Mouse (Mus musculus) hindbrain, embryonic 16.5 days (tissue): Measurements from ENCODE around the gene Pp2d1. TPM values are rescaled to one million over a fixed set of nuclear protein-coding genes. Genes with fewer than 3 reads are reported as not detected.

Source experiments
- ATAC-seq: fragments of 200-750 bp; cut with Nextera tagmentation; 2 replicates; pipeline ENCODE4 v1.8.0; 2017; ENCODE audit warnings: moderate TSS enrichment, moderate library complexity
- H3K27ac ChIP-seq: fragments of 300-500 bp; sonication (generic); 2 replicates; pipeline ENCODE4 v1.5.1; 2014; ENCODE audit warnings: low read depth, mild to moderate bottlenecking, control low read depth, low read length, moderate library complexity
- H3K27me3 ChIP-seq: fragments of 300-500 bp; sonication (generic); replicated peaks from 2 replicates; pipeline ENCODE4 v1.6.1; 2014; ENCODE audit warnings: low read length; ENCODE audit not compliant: control insufficient read depth, insufficient read depth
- H3K36me3 ChIP-seq: fragments of 300-500 bp; sonication (generic); 2 replicates; pipeline ENCODE4 v1.6.1; 2014; ENCODE audit warnings: mild to moderate bottlenecking, low read length, moderate library complexity, mixed read lengths; ENCODE audit not compliant: control insufficient read depth, insufficient read depth
- H3K4me1 ChIP-seq: fragments of 300-500 bp; sonication (generic); 2 replicates; pipeline ENCODE4 v1.6.1; 2014; ENCODE audit warnings: low read depth, low read length; ENCODE audit not compliant: control insufficient read depth, insufficient read depth
- H3K4me2 ChIP-seq: fragments of 300-500 bp; sonication (generic); 2 replicates; pipeline ENCODE4 v1.6.1; 2014; ENCODE audit warnings: mild to moderate bottlenecking, low read length, control low read depth, moderate library complexity
- H3K4me3 ChIP-seq: fragments of 300-500 bp; sonication (generic); 2 replicates; pipeline ENCODE4 v1.5.1; 2014; ENCODE audit warnings: mild to moderate bottlenecking, low read length, control low read depth, moderate library complexity
- H3K9ac ChIP-seq: fragments of 300-500 bp; sonication (generic); 2 replicates; pipeline ENCODE4 v1.6.1; 2014; ENCODE audit warnings: low read depth, mild to moderate bottlenecking, control low read depth, low read length, moderate library complexity
- H3K9me3 ChIP-seq: fragments of 300-500 bp; sonication (generic); 2 replicates; pipeline ENCODE4 v1.6.1; 2014; ENCODE audit warnings: mild to moderate bottlenecking, low read length, moderate library complexity; ENCODE audit not compliant: control insufficient read depth
- WGBS: fragments of 180-500 bp; shearing (Covaris S2); extraction: QIAGEN DNeasy Blood & Tissue Kit; methylation state at CpG from one replicate; pipeline ENCODE4 v1.1.7; 2014; 5-methylcytosine and 5-hydroxymethylcytosine counted together
- polyA plus RNA-seq: library from polyadenylated mRNA; unstranded; fragments of >200 nt; fragmentation: Nextera tagmentation; extraction: Ambion mirVana; gene quantifications from 2 replicates; pipeline ENCODE4 v1.2.1, GENCODE M21; 2015

Pp2d1 gene
- polyA plus RNA-seq, 1 experiment from 2014 or later = 0.28 TPM

GRCm38 (mm10) chr17:53554088-53554487, 14.8 kb upstream of the Pp2d1 start:
- 68% methylated on average over 4 of the region's 4 CpGs for WGBS

DNA sequence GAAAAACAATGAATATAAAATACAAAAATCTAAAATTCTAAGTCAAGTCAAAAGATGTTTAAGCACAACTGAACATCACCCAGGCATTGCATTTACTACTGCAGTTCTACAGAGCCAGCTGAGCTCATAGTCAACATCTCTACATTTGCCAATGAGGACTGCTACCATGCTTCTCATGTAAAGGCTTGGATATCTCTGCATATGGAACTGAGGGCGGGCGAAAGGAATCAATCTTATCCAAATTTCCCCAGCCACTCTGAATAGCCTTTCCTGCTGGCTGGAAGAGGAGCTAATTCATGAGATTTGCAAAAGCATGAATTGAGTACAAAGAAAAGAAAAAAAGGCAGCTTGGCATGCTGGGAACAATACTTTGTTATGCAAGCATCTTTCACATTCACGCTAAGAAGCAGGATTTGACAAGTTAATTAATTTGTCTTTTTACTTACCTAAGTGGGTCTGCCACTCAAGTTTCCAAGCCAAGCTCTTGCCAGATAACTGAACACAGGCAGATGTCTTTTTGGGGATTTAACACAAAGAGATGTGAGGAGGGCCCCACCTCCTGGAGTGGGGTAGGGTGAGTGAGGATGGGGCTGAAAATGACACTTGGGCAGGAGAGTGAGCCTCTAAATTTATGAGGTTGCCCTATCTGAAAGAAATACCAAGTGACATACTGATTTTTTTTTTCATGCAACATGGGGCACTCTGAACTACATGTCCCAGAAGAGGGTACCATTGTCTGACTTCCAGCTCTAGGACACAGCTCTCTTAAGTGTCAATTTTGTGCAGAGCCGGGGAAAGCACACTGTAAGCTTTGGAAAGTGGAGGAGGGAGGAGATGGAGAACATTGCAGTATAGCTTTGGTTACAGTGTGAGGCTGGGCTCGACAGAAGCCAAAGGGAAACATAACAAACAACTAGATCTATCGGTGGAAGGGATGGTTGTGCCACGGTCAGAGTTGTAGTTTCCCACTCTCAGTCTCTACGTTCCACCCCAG, 12.4 kb upstream of the Pp2d1 start:
- Histone ChIP-seq H3K27me3 (no peaks in the 10 kb centered on the region), H3K9ac (no peak overlapping the region), H3K36me3 (no peaks in the 10 kb centered on the region), H3K27ac (no peak overlapping the region), H3K4me2 (no peak overlapping the region), H3K4me1 (no peaks in the 10 kb centered on the region), H3K9me3 (no peaks in the 10 kb centered on the region), H3K4me3 (no peak overlapping the region)
- 39% methylated on average over 8 of the region's 8 CpGs for WGBS
- no peak for ATAC-seq

More at GRCm38 (mm10) chr17:53554088-53554487, 14.8 kb upstream of the Pp2d1 start:
- no peaks in the 10 kb centered on the region for H3K27me3 ChIP-seq
- no peak overlapping the region for H3K27ac ChIP-seq
- no peaks in the 10 kb centered on the region for H3K36me3 ChIP-seq
- ATAC-seq = no peak
- no peak overlapping the region for H3K4me3 ChIP-seq
- no peaks in the 10 kb centered on the region for H3K4me1 ChIP-seq
- no peak overlapping the region for H3K9ac ChIP-seq
- no peaks in the 10 kb centered on the region for H3K9me3 ChIP-seq
- H3K4me2 ChIP-seq = no peak overlapping the region

DNA sequence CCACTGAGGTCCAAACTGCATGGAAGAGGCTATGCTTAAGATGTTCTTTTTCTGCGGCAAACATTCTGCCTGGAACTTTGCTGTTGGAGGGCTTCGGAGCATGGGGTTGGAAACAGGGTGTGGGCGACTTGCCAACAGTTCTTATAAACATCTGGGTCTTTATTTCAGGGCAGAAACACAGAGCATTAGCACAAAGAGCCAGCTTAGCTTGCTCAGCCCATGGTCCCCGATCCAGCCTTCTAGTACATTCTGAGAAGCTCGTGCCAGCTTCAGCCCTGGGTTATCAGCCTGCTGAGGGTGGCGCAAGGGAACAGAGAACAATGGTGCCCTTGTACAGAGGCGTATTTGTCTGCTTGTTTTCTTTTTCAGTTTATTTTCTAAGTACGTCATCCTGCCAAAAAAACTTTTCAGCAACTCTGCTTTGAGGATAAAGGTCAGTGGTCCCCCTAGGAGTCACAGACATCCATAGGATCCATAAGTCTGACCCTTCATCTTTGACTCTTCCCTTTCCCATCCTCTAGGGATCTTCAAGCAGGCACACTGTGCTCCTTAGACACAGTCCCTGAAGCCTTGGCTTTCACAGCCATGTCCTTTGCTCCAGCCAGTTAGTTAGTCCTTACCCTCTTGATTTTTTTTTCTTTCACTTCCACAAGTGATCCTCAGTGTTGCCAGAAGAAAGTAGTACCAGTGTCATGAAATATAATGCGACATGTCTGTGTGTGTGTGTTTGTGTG, 4.5 kb upstream of the Pp2d1 start:
- H3K36me3 ChIP-seq = no peaks in the 10 kb centered on the region
- H3K4me2 ChIP-seq = no peak overlapping the region
- peak; percentile 37 for ATAC-seq
- no peaks in the 10 kb centered on the region for H3K9me3 ChIP-seq
- H3K9ac ChIP-seq = no peak overlapping the region
- no peak overlapping the region for H3K4me3 ChIP-seq
- 64% methylated on average over 9 of the region's 9 CpGs for WGBS
- no peaks in the 10 kb centered on the region for H3K27me3 ChIP-seq
- H3K4me1 ChIP-seq = no peaks in the 10 kb centered on the region; the same call in 1 of the 2 replicates
- H3K27ac ChIP-seq = no peak overlapping the region

- ATAC-seq = no peak
- Histone ChIP-seq H3K36me3 (no peaks in the 10 kb centered on the region), H3K4me2 (no peak overlapping the region), H3K9me3 (no peaks in the 10 kb centered on the region), H3K4me1 (no peaks in the 10 kb centered on the region; the same call in 1 of the 2 replicates), H3K27me3 (no peaks in the 10 kb centered on the region), H3K9ac (no peak overlapping the region), H3K27ac (no peak overlapping the region), H3K4me3 (no peak overlapping the region)
- 94% methylated on average over 4 of the region's 4 CpGs for WGBS
These were observed 3.3 kb upstream of the Pp2d1 start for GRCm38 (mm10) chr17:53542536-53542935.

- no peak for ATAC-seq
- Histone ChIP-seq H3K4me3 (no peak overlapping the region), H3K4me2 (no peak overlapping the region), H3K4me1 (no peaks in the 10 kb centered on the region), H3K27me3 (no peaks in the 10 kb centered on the region), H3K9ac (no peak overlapping the region), H3K9me3 (no peaks in the 10 kb centered on the region), H3K36me3 (no peaks in the 10 kb centered on the region), H3K27ac (no peak overlapping the region)
- 71% methylated on average over 2 of the region's 2 CpGs for whole genome bisulfite sequencing
These were observed 6.8 kb downstream of the Pp2d1 start for GRCm38 (mm10) chr17:53532425-53532824.

- no peak overlapping the region for H3K4me2 ChIP-seq
- no peak for ATAC-seq
- H3K4me1 ChIP-seq = no peaks in the 10 kb centered on the region
- H3K36me3 ChIP-seq = no peaks in the 10 kb centered on the region
- H3K27me3 ChIP-seq = no peaks in the 10 kb centered on the region
- H3K27ac ChIP-seq = no peak overlapping the region
- no peak overlapping the region for H3K9ac ChIP-seq
- no peaks in the 10 kb centered on the region for H3K9me3 ChIP-seq
- H3K4me3 ChIP-seq = no peak overlapping the region
- 54% methylated on average over 2 of the region's 2 CpGs for WGBS
These were observed 8.1 kb downstream of the Pp2d1 start for GRCm38 (mm10) chr17:53531160-53531559.

DNA sequence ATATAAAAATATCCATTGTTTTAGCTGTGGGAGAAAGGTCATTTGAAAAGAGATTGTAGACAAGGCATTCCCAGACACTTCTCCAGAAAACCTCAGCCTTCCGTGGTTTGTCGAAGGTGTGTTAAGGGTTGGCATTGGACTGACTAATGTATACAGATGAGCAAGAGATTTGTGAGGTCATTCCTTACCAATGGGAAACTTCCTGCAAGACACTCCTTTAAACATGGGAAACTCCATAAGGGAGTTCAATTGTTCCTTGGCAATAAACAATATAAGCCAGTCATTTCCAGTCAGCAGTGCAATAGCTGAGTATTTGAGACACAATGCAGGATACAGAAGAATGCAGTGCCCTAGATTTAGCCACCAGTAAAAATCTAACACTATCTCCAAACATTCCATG, 11.2 kb downstream of the Pp2d1 start:
- no peaks in the 10 kb centered on the region for H3K27me3 ChIP-seq
- 89% methylated on average over 2 of the region's 2 CpGs for WGBS
- no peak for ATAC-seq
- H3K9me3 ChIP-seq = no peaks in the 10 kb centered on the region
- H3K9ac ChIP-seq = no peak overlapping the region
- no peak overlapping the region for H3K4me2 ChIP-seq
- no peak overlapping the region for H3K27ac ChIP-seq
- no peaks in the 10 kb centered on the region for H3K36me3 ChIP-seq
- H3K4me3 ChIP-seq = no peak overlapping the region
- no peaks in the 10 kb centered on the region for H3K4me1 ChIP-seq

DNA sequence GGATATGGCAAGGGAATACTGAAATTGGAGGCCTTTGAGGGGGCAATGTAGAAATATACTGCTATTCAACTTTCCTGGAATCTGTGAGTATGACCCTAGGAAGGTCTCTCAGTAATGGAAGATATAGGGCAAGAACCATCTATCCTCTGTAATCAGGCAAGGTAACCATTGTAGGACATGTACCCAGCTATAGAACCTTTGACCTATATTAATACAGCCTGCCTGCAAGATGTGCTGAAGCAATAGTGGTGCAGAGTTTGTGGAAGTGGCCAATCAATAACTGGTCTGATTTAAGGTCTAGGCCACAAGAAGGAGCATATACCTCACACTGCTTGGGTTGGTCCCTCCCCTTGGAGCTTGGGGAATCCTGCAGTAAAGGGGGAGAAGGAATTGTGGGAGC, 18.7 kb downstream of the Pp2d1 start:
- no peak overlapping the region for H3K4me2 ChIP-seq
- no peaks in the 10 kb centered on the region for H3K27me3 ChIP-seq
- H3K4me3 ChIP-seq = no peak overlapping the region
- H3K27ac ChIP-seq = no peak overlapping the region
- no peaks in the 10 kb centered on the region for H3K9me3 ChIP-seq
- peaks cover 4% of the 10 kb centered on the region; the same call in 1 of the 2 replicates for H3K36me3 ChIP-seq
- no peaks in the 10 kb centered on the region for H3K4me1 ChIP-seq
- H3K9ac ChIP-seq = no peak overlapping the region
- ATAC-seq = no peak

- Histone ChIP-seq H3K27ac (no peak overlapping the region), H3K36me3 (peaks cover 4% of the 10 kb centered on the region; the same call in 1 of the 2 replicates), H3K27me3 (no peaks in the 10 kb centered on the region), H3K4me3 (no peak overlapping the region), H3K4me1 (no peaks in the 10 kb centered on the region), H3K9ac (no peak overlapping the region), H3K9me3 (no peaks in the 10 kb centered on the region), H3K4me2 (no peak overlapping the region)
- ATAC-seq = no peak
These were observed 19.9 kb downstream of the Pp2d1 start for GRCm38 (mm10) chr17:53519364-53519763.
